Mouse (Mus musculus) cerebellum, postnatal 14 days (tissue): ENCODE results near the gene Ocln.

Experiments used
- DNase-seq, 2 experiments: peaks; one replicate each; pipeline ENCODE4 v3.0.0; 2021; ENCODE audit warnings: mixed read lengths in 2 of 2

Gene Ocln

DNA sequence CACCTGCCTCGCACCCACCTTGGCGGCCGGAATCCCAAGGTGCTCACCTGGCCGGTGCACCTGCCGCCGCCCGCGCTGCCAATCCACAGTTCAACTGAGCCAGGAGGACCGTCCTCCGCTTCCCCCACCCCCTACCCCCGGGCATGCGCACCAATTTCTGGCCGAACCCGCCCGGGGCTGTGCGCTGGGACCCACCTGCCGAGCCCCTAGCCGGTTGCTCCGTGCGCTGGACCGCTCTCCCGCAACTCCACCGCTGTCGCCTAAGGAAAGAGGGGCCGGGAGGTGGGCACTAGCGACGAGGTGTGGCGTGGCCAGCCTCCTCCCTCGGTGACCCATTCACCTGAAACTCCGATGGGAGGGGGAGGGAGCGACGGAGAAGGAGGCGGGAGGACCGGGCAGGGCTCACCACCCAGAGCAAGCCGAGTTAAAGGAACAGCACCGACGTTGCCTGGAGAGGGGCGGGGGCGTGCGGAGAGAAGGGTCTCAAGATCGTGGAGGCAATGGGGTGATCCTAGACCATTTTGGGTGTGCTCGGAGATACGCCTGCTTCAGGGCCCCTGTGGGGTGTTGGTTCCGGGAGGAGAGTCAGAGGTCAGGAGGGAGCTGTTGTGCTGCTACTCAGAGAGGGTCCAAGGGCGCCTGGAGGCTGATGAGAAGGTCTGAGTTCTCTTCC, at the start of gene Ocln:
Ocln (minus strand) TSS at position 350 of the 673 bp plus-strand sequence.
- DNase-seq: peak; percentile 86 to 87

DNA sequence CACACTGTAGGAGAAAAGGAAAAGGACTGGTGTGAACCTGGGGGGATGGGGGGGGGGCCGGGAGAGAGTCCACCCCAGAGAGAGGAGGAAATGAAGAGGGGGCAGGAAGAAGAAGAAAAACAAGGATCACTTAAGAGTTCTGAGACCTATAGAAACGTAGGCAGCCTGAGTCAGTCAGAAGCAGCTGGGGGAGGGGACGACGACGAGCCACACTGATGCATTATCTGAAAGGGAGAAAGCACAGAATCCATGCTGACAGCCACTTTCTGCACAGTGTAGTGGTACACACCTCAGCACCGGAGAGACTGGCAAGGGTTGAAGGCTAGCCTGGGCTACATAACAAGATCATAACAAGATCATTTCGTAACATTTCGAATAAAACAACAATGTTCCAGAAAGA, 48.5 kb upstream of the Ocln start:
- DNase-seq: no peak

- no peak for DNase-seq
Observed at GRCm38 (mm10) chr13:100600317-100600716, 47.8 kb upstream of the Ocln start.

DNA sequence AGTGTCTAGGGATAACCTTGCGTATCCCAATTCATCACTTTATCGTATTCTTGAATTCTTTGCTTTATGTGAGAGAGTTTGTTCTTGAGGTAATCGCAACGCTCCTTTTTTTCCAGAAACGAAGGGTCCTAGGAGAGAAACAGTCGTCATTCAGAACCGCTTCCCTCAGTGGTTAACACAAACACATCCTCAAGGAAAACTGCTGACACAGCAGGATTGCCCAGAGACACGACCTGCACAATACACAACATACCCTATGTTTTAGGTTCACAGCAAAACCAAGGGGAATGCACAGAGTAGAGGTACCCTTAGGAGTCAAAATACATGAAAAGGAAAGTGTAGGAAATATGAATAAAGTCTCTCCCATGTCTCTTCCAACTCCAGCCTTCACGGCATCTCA, 44.8 kb upstream of the Ocln start:
- DNase-seq: no peak

GRCm38 (mm10) chr13:100595552-100595885, 43.0 kb upstream of the Ocln start:
- DNase-seq: no peak

- no peak for DNase-seq
Observed at GRCm38 (mm10) chr13:100594838-100595551, 42.5 kb upstream of the Ocln start.

GRCm38 (mm10) chr13:100594041-100594792, 41.7 kb upstream of the Ocln start:
- peak; percentile 48 to 50 for DNase-seq

DNA sequence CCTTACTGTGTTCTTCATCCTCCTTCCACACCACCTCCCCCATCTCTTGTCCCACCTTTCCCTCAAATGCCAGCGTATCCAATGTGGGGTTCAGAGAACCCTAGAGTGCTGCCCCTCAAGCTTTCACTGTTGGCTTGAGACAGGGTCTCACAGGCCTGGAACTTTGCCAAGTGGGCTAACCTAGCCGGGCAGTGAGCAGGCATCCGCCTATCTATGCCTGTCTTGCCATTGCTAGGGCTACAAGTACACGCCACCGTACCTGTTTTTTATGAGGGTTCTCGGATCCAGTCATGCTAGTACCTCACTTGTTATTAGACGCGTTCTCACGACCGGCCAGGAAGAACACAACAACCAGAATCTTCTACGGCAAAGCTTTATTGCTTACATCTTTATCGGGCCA, 36.1 kb upstream of the Ocln start:
- DNase-seq: peak; percentile 15 to 21

DNA sequence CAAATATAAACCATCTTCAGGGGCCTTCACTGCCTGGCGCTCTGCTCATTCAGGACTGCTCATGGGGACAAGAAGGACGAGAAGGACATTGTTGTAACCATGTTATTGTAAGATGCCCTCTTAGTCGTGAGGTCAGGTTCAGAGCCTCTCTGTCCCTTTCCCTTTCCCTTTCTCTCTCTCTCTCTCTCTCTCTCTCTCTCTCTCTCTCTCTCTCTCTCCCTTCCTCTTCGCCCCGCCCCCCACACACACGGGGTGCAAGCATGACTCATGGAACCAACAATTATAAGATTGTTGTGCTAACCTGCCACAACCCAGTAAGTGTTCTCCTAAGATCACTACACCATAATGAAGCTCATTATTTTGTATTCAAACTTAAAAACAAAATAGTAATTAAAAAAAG, 29.6 kb upstream of the Ocln start:
- DNase-seq: no peak

GRCm38 (mm10) chr13:100581701-100582100, 29.2 kb upstream of the Ocln start:
- DNase-seq: no peak

DNA sequence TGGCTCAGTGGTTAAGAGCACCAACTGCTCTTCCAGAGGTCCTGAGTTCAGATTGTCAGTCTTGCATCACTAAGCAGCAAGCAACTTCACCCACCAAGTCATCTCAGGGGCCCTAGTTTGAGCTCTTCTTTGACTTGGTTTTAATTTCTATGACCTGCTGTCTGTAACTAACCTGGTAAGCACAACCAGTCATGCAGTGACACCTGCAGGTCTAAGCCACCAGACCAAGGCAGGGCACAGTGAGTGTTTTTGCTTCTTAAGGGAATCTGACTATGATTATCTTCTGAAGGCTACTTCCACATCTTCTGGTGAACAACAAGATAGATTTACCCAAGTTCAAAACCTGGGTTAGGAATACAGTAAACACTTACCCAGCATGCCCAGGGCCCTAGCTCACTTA, 27.4 kb upstream of the Ocln start:
- DNase-seq: no peak

GRCm38 (mm10) chr13:100579220-100579619, 26.7 kb upstream of the Ocln start:
- no peak for DNase-seq

GRCm38 (mm10) chr13:100575950-100576349, 23.4 kb upstream of the Ocln start:
- no peak for DNase-seq

DNA sequence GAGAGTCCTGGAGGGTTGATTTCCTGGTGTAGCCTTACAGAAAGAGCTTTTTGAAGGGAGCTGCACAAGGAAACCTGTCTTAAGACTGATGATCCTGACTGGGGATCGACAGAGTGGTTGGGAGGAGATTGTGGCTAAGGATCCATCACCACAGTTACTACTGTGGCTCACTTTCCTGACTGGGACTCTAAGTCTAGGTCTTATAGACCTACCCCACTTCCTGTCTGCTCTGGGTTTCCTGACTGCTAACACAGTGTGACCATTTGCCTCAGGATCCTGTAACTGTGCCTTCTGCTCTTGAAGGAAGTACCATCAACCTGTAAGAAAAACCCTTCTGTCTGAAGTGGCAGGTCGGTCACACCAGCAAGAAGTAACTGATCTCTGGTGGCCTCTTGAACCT, 18.2 kb upstream of the Ocln start:
- no peak for DNase-seq

- DNase-seq: no peak
Observed at GRCm38 (mm10) chr13:100568359-100568758, 15.8 kb upstream of the Ocln start.

DNA sequence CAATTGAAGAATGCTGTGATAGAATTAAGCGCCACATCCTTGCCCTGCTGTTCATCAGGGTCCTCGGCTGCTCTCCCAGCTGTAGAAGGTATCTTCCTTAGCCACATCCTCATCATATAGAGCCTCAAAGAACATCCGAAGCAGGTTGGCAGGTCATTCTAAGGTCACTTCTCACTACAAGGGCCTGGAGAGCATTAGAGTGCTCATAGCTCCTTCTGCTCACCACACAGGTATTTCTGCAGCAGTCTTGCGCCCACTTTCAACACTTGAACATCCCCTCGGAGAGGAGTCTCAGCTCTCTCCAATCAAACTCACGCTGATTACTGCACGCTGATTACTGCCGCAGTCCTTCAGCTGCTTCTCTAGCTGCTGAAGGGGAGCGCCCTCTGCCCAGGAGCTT, 6.9 kb upstream of the Ocln start:
- no peak for DNase-seq

GRCm38 (mm10) chr13:100557011-100557410, 4.5 kb upstream of the Ocln start:
- no peak for DNase-seq

GRCm38 (mm10) chr13:100553042-100553437, 522 bp upstream of the Ocln start:
- no peak for DNase-seq

DNA sequence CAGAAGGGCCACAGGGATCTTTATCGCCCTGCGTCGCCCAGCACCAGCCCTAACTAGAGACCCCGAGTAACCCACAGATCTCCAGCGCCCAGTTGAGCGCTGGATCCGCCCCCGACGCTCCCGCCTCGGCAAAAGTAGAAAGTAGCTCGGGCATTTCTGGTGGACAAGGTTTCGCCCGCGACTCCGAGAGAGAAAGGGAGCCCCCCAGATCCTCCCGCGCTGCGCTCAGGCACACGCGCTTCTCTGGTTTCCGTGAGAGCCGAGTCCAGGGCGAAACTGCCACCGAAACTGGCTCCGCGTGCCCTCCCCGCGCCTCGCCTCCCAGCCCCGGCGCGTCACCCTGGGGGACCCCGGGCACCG, 529 bp downstream of the Ocln start:
- DNase-seq: no peak

DNA sequence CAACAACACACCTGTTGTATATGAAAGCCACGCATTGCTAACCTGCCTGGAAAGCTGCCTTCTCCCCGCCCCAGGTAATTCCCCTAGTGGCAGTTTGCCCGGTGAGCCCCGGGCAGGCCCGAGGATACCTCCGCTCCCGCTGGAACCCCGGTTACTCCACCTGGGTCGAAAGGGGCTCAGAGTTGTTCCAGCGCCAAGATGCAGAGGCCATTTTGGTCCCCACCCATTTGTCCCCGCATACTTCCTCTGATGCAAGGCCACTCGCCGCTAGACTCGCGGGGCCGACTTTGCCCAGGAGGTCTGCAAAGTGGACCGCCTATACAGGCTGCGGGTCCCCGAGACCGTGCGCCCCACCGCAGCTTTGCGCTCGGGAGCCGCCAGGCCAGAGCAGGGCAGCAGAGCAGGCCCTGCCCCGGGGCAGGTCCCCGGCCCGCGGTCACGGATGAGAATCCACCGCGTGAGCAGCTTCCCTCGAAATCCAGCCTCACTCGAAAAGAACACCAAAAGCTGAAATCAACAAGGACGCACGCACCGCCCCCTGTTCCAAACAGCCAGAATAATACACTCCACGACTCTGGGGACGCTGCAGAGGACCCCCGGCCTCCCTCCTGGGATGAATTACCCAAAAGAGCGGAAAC, 1.0 kb downstream of the Ocln start:
- peak; percentile 61 to 62 for DNase-seq

DNA sequence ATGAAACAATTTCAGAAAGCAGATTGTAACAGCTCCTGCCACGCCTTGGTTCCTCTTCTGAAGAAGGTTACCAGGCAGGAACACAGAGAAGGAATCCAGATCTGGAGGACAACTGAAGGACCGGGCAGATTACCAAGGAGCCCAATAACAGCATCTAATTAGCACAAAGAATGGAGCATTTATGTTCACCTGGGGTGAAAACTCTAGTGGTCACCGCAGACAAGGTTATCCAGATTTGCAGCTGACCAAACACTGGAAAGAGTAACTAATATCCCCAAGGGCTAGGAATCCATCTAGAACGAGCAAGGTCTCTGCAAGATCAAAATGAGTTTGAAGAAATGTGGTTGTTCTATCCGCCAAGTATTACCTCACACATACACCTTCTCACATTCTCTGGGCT, 5.2 kb downstream of the Ocln start:
- no peak for DNase-seq

GRCm38 (mm10) chr13:100545510-100545909, 7.0 kb downstream of the Ocln start:
- DNase-seq: peak; percentile 31 to 51

DNA sequence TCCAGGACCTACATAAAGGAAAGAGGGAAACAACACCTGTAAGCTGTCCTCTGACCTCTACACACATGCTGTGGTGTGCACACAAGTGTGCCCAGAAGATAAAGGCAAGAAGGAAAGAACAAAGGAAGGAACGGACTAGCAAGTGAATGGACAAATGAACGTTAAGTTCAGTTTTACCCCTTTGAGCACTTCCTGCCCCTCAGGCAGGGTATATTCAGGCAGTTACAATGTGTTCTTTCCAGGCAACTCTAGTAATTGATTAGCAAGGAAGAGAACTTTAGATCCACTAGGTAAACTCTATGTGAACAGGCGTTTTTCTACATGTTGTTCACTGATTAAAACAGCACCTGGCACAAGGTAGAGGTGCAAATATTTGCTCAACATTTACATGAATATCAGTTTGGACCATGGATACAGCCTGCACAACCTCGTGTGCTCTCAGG, 8.3 kb downstream of the Ocln start:
- no peak for DNase-seq
